Mouse (Mus musculus) bone marrow macrophage, adult 2 months (primary cell): ENCODE measurements around the gene Sfxn2. TPM values are rescaled to one million over a fixed set of nuclear protein-coding genes. Genes with fewer than 3 reads are reported as not detected.

ENCODE experiments used
- H3K27ac ChIP-seq: 2 replicates; pipeline ENCODE4 v1.5.1; 2012; ENCODE audit warnings: low read depth, low read length; ENCODE audit not compliant: insufficient read depth
- H3K4me1 ChIP-seq: 2 replicates; pipeline ENCODE4 v1.6.1; 2012; ENCODE audit warnings: low read length; ENCODE audit not compliant: control insufficient read depth, insufficient read depth
- H3K4me3 ChIP-seq: 2 replicates; pipeline ENCODE4 v1.5.1; 2012; ENCODE audit warnings: mild to moderate bottlenecking, low read length, moderate library complexity; ENCODE audit not compliant: insufficient read depth
- CTCF ChIP-seq: IDR thresholded peaks from 2 replicates; pipeline ENCODE4 v1.5.1; 2012; ENCODE audit warnings: low read depth, mild to moderate bottlenecking, low read length, moderate library complexity
- POLR2A ChIP-seq: IDR thresholded peaks from 2 replicates; pipeline ENCODE4 v1.6.1; 2012; ENCODE audit warnings: mild to moderate bottlenecking, low read depth, low read length, borderline replicate concordance
- polyA plus RNA-seq: library from polyadenylated mRNA; stranded (reverse); fragments of >200 nt; gene quantifications from 2 replicates; pipeline ENCODE4 v1.2.4, GENCODE M21; 2012; ENCODE audit not compliant: missing spikeins, insufficient read depth, insufficient read length

The Sfxn2 gene
- polyA plus RNA-seq, 1 experiment = 12.3 TPM

- H3K4me1 ChIP-seq = no peaks in the 10 kb centered on the region
- no peak overlapping the region for H3K27ac ChIP-seq
- H3K4me3 ChIP-seq = no peak overlapping the region
- TF ChIP-seq CTCF = no peak
- TF ChIP-seq POLR2A = no peak
Observed at GRCm38 (mm10) chr19:46542750-46543149, 30.4 kb upstream of the Sfxn2 start.

- Histone ChIP-seq H3K27ac (no peak overlapping the region), H3K4me1 (peaks cover 3% of the 10 kb centered on the region; the same call in 1 of the 2 replicates), H3K4me3 (no peak overlapping the region)
- TF ChIP-seq POLR2A (no peak), CTCF (no peak)
Observed at GRCm38 (mm10) chr19:46547565-46547964, 25.6 kb upstream of the Sfxn2 start.

- TF ChIP-seq POLR2A (no peak), CTCF (no peak)
- H3K4me3 ChIP-seq = no peak overlapping the region
- no peak overlapping the region for H3K27ac ChIP-seq
- H3K4me1 ChIP-seq = peaks cover 3% of the 10 kb centered on the region; the same call in 1 of the 2 replicates
Observed at GRCm38 (mm10) chr19:46548110-46548509, 25.1 kb upstream of the Sfxn2 start.

GRCm38 (mm10) chr19:46550385-46550784 lies 22.8 kb upstream of the Sfxn2 start:
- TF ChIP-seq POLR2A = no peak
- TF ChIP-seq CTCF = no peak
- Histone ChIP-seq H3K4me1 (peaks cover 9% of the 10 kb centered on the region), H3K4me3 (no peak overlapping the region), H3K27ac (no peak overlapping the region)

- Histone ChIP-seq H3K27ac (no peak overlapping the region), H3K4me3 (no peak overlapping the region), H3K4me1 (peaks cover 9% of the 10 kb centered on the region)
- no peak for TF ChIP-seq CTCF
- no peak for TF ChIP-seq POLR2A
Observed at GRCm38 (mm10) chr19:46552496-46552895, 20.7 kb upstream of the Sfxn2 start.

GRCm38 (mm10) chr19:46553541-46553955 lies 19.6 kb upstream of the Sfxn2 start:
- TF ChIP-seq POLR2A = no peak
- no peak overlapping the region for H3K4me3 ChIP-seq
- H3K4me1 ChIP-seq = peaks cover 9% of the 10 kb centered on the region
- no peak overlapping the region for H3K27ac ChIP-seq

- TF ChIP-seq CTCF (no peak), POLR2A (no peak)
- no peak overlapping the region for H3K4me3 ChIP-seq
- no peak overlapping the region for H3K27ac ChIP-seq
- H3K4me1 ChIP-seq = peaks cover 11% of the 10 kb centered on the region
Observed at GRCm38 (mm10) chr19:46558009-46558408, 15.2 kb upstream of the Sfxn2 start.

GRCm38 (mm10) chr19:46558631-46559030 lies 14.5 kb upstream of the Sfxn2 start:
- H3K27ac ChIP-seq = no peak overlapping the region
- H3K4me3 ChIP-seq = no peak overlapping the region
- no peak for TF ChIP-seq POLR2A
- TF ChIP-seq CTCF = no peak
- peaks cover 6% of the 10 kb centered on the region for H3K4me1 ChIP-seq

GRCm38 (mm10) chr19:46562132-46562531 lies 11.0 kb upstream of the Sfxn2 start:
- TF ChIP-seq POLR2A (no peak), CTCF (peak; percentile 43; the same call in 1 of the 2 replicates)
- no peak overlapping the region for H3K27ac ChIP-seq
- H3K4me3 ChIP-seq = no peak overlapping the region
- 0 out of 2 replicates have a peak, but pooled peaks cover 5% of the 10 kb centered on the region for H3K4me1 ChIP-seq

GRCm38 (mm10) chr19:46562581-46563515 lies 10.3 kb upstream of the Sfxn2 start:
- Histone ChIP-seq H3K4me3 (no peak overlapping the region), H3K27ac (no peak overlapping the region), H3K4me1 (0 out of 2 replicates have a peak, but pooled peaks cover 5% of the 10 kb centered on the region)
- TF ChIP-seq POLR2A (no peak), CTCF (no peak)
